Mouse (Mus musculus) heart, postnatal 14 days (tissue): Measurements from ENCODE around the gene Unc119b. TPM values are rescaled to one million over a fixed set of nuclear protein-coding genes. Genes with fewer than 3 reads are reported as not detected.
"Not testable (repeated sequence)": the region's sequence is repeated elsewhere in the genome, so short reads cannot be mapped to it uniquely, and the experiment has no call there.

ENCODE experiments used
- DNase-seq, 2 experiments: peaks; one replicate each; pipeline ENCODE4 v3.0.0; 2021 to 2022
- intact Hi-C: fragments of 180-260 bp; cut with DNase I; formaldehyde crosslinking; loops from one replicate; pipeline ENCODE4 v1.15.1; 2025
- total RNA-seq, 2 experiments: library from RNA; stranded (reverse); gene quantifications; 2 replicates each; pipeline ENCODE4 v1.2.3; 2021

Gene Unc119b
- total RNA-seq, 2 experiments from 2014 or later = 24.7 to 25.8 TPM

GRCm38 (mm10) chr5:115099991-115100390 lies 34.8 kb downstream of the Unc119b start:
- no peak for DNase-seq
- intact Hi-C loops = no loop called here

GRCm38 (mm10) chr5:115099530-115099929 lies 35.2 kb downstream of the Unc119b start:
- no peak for DNase-seq
- intact Hi-C loops = no loop called here

- intact Hi-C loops = no loop called here
Observed at GRCm38 (mm10) chr5:115098195-115098594, 36.6 kb downstream of the Unc119b start, which contains the start of gene Gm10401. TSS of gene Gm10401 (minus strand) at chr5:115098295.

GRCm38 (mm10) chr5:115091776-115092175 lies 43.0 kb downstream of the Unc119b start:
- DNase-seq = no peak
- intact Hi-C loops = no loop called here

More at GRCm38 (mm10) chr5:115098195-115098594, 36.6 kb downstream of the Unc119b start, which contains the start of gene Gm10401:
- no peak for DNase-seq

- intact Hi-C loops = no loop called here
- DNase-seq = no peak
Observed at GRCm38 (mm10) chr5:115091015-115091414, 43.8 kb downstream of the Unc119b start.

- intact Hi-C loops = no loop called here
- DNase-seq = no peak
Observed at GRCm38 (mm10) chr5:115089592-115090268, 45.0 kb downstream of the Unc119b start.

GRCm38 (mm10) chr5:115085675-115086074 lies 49.1 kb downstream of the Unc119b start:
- DNase-seq = no peak
- intact Hi-C loops = no loop called here

- no peak for DNase-seq
- intact Hi-C loops = no loop called here
Observed at GRCm38 (mm10) chr5:115083492-115083891, 51.3 kb downstream of the Unc119b start.

- no peak for DNase-seq
- intact Hi-C loops = no loop called here
Observed at GRCm38 (mm10) chr5:115081636-115082035, 53.1 kb downstream of the Unc119b start.

- DNase-seq = peak; percentile 62 to 83
- intact Hi-C loops = loop anchor here (1.0 to 5.0 kb wide), 2 partner anchors 64 to 97 kb away; partner anchors contain the start of gene Sppl3
Observed at GRCm38 (mm10) chr5:115076144-115076901, 58.5 kb downstream of the Unc119b start.

GRCm38 (mm10) chr5:115074749-115075148 lies 60.0 kb downstream of the Unc119b start:
- no peak for DNase-seq
- intact Hi-C loops = loop anchor here (5.0 kb wide), 1 partner anchor 62 kb away; the partner anchor contains the start of gene Sppl3

GRCm38 (mm10) chr5:115073306-115073705 lies 61.5 kb downstream of the Unc119b start:
- intact Hi-C loops, DNase-seq: not testable (repeated sequence)

Other genes starting within 250 kb of the Unc119b start
- gene Oasl2, start 238.0 kb downstream of the Unc119b start, total RNA-seq = 1 to 10 TPM; 5.1 to 5.3 TPM
- under 1 TPM in 1 of 2 experiments, not detected in 1; 0.83 TPM for gene Oasl1, start 211.7 kb downstream of the Unc119b start, total RNA-seq
- 10 to 100 TPM; 28.6 to 31.2 TPM for gene 2210016L21Rik, start 192.8 kb downstream of the Unc119b start, total RNA-seq
- gene Hnf1a, start 163.9 kb downstream of the Unc119b start, total RNA-seq = under 1 TPM in 1 of 2 experiments, not detected in 1; 0.10 TPM
- 10 to 100 TPM; 40.6 to 42.5 TPM for gene Sppl3, start 123.8 kb downstream of the Unc119b start, total RNA-seq
- not detected for gene Gm10401, start 36.7 kb downstream of the Unc119b start, total RNA-seq
- gene Acads, start 15.6 kb downstream of the Unc119b start, total RNA-seq = 100 to 1,000 TPM; 196 to 208 TPM
- gene Mlec, start 23.2 kb upstream of the Unc119b start, total RNA-seq = 10 to 100 TPM; 70.0 to 77.1 TPM
- 1 to 10 TPM; 3.5 to 4.0 TPM for gene Cabp1, start 59.4 kb upstream of the Unc119b start, total RNA-seq
- gene Pop5, start 100.9 kb upstream of the Unc119b start, total RNA-seq = 10 to 100 TPM; 27.6 to 29.8 TPM
- 100 to 1,000 TPM; 389 to 391 TPM for gene Rnf10, start 137.9 kb upstream of the Unc119b start, total RNA-seq
- gene Coq5, start 144.7 kb upstream of the Unc119b start, total RNA-seq = 100 to 1,000 TPM; 143 to 157 TPM
- 100 to 1,000 TPM; 135 to 185 TPM for gene Dynll1, start 166.0 kb upstream of the Unc119b start, total RNA-seq
- gene Srsf9, start 192.2 kb upstream of the Unc119b start, total RNA-seq = 10 to 100 TPM; 26.3 to 26.9 TPM
- 10 to 100 TPM; 16.0 to 17.0 TPM for gene Gatc, start 206.2 kb upstream of the Unc119b start, total RNA-seq
- 10 to 100 TPM; 21.1 to 23.1 TPM for gene Triap1, start 206.2 kb upstream of the Unc119b start, total RNA-seq
- 100 to 1,000 TPM; 367 to 372 TPM for gene Cox6a1, start 214.0 kb upstream of the Unc119b start, total RNA-seq